Mouse (Mus musculus) megakaryocyte progenitor cell, adult 5-6 weeks (primary cell): ENCODE data around the gene Cdk14. TPM values are rescaled to one million over a fixed set of nuclear protein-coding genes. Genes with fewer than 3 reads are reported as not detected.

Experiments used
- ATAC-seq: replicated peaks from 2 replicates; pipeline ENCODE4 v1.8.0; 2016; ENCODE audit warnings: mild to moderate bottlenecking, moderate TSS enrichment, inconsistent platforms; ENCODE audit not compliant: poor library complexity
- total RNA-seq, 2 experiments: library from RNA; stranded (forward) in 1 of 2; stranded (reverse) in 1 of 2; fragments of 157-497, 149-512 nt in 1 of 2; fragments of 200-1000 nt in 1 of 2; gene quantifications; 2 replicates each; pipeline versions ENCODE4 v1.2.3 to v1.2.4; 2015 to 2017

The Cdk14 gene
- total RNA-seq, 2 experiments from 2014 or later = 0.25 to 1.7 TPM

DNA sequence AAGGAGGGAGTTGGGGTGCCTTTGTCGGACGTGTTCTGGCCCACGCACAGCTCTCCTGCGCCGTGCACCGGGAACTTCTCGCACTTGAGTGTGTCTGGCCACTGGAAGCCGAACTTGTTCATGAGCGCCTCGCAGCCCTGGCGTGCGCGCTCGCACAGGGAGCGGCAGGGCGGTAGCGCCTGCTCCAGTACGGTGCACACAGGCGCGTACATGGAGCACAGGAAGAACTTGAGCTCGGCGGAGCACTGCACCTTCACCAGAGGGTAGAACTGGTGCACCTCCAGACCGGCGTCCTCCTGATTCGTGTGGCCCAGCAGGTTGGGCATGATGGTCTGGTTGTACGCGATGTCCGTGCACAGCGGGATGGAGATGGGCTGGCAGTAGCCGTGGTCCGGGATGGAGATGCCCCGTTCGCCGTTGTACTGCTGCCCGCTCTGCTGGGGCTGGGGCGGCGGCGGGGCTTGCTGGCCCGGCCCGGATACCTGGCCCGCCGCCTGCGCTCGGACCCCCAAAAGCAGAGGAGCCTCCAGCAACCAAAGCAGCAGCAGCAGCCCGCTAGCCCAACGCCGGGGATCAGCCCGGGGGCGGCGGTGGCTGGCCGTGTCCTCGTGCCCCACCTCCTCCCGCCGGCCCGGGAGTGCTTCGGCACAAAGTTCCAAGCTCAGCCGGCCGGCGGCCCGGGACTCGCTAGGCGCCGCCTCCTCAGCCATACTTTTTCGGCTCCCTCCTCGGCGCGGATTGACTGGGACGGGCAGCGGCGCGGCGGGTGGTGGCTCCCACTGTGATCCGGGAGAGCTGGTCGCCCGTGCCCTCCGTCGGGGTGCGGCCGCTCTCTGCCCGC lies 663.0 kb downstream of the Cdk14 start:
- ATAC-seq = 0 out of 2 replicates have a peak, but pooled peaks have one; percentile 36

DNA sequence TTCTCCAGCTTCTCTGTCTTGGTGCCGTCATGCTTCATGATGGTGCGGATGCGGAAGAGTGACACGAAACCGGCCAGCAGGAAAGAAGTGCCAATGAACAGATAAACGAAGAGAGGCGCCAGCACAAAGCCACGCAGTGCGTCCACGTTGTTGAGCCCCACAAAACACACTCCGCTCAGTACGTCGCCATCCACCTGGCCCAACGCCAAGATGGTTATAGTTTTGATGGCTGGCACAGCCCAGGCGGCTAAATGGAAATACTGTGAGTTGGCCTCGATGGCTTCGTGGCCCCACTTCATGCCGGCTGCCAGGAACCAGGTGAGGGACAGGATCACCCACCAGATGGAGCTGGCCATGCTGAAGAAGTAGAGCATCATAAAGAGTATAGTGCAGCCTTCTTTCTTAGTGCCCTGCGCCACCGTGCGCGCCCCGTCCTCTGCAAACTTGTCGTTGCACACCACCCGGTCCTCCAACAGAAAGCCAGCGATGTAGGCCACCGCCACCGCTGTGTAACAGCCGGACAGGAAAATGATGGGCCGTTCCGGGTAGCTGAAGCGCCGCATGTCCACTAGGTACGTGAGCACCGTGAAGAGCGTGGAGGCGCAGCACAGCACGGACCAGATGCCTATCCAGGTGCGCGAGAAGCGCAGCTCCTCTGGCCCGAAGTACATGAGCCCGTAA lies 664.0 kb downstream of the Cdk14 start:
- no peak for ATAC-seq

DNA sequence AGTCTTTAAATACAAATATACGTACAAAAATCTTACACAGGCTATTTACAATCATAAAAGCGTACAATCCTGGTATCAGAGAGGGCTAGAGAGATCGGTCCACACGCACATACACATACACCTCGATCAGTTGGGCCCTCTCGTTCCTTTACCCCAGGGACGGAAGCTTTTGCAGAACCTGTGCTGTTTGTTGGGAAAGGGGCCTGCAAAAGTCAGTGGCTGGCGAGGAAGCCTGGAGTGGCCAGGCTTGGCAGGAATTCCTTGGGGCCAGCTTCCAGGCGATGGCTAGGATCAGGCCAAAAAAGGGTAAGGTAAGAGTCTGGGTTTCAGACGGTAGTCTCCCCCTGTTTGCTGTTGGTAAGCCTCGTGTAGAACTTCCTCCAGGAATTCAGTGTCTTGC lies 664.8 kb downstream of the Cdk14 start:
- ATAC-seq = no peak

DNA sequence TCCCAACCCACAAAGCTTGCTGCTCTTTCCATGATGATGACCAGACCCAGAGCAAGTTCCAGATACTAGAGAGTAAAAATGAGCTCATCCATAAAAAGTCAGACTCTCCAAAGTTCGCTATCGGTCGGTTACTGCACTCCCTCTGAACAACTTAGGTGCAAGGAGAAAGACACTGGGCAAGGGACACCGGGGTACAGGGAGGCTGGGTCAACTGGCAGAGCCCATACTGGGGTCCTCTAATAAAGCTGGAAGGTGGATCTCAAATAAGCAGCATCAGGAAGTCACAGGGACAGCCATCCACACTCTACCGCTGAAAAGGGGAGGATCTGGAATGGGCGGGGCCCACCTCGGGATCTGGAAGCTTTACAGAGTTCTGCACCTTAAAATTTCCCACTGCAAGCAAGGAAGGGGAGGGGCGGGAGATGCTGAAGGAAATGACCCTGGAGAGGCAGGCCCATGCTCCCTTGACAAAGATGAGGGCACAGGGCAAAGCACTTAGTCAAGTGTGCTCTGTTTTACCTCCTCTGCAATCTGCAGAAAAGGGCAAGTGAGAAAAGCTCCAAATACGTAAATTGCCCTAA lies 665.3 kb downstream of the Cdk14 start:
- ATAC-seq = no peak

Other genes starting within 250 kb of the Cdk14 start
- gene 1700015F17Rik, start 58.8 kb upstream of the Cdk14 start, total RNA-seq (2015) = not detected in 2 replicates
- gene 1700015F17Rik, start 58.8 kb upstream of the Cdk14 start, total RNA-seq (2017) = not detected in 2 replicates
- 1.7 and 2.0 TPM in 2 replicates for gene Cldn12, start 94.6 kb upstream of the Cdk14 start, total RNA-seq (2015)
- 4.1 and 5.0 TPM in 2 replicates for gene Cldn12, start 94.6 kb upstream of the Cdk14 start, total RNA-seq (2017)
- gene Gtpbp10, start 139.2 kb upstream of the Cdk14 start, total RNA-seq (2015) = 30.2 and 30.8 TPM in 2 replicates
- gene Gtpbp10, start 139.2 kb upstream of the Cdk14 start, total RNA-seq (2017) = 32.6 and 34.7 TPM in 2 replicates
- not detected in 2 replicates for gene Gm8773, start 153.5 kb upstream of the Cdk14 start, total RNA-seq (2015)
- gene Gm8773, start 153.5 kb upstream of the Cdk14 start, total RNA-seq (2017) = not detected in 2 replicates
- not detected in 2 replicates for gene Cfap69, start 243.9 kb upstream of the Cdk14 start, total RNA-seq (2015)
- gene Cfap69, start 243.9 kb upstream of the Cdk14 start, total RNA-seq (2017) = not detected in 2 replicates